Mouse (Mus musculus) embryonic facial prominence, embryonic 10.5 days (tissue): ENCODE results near the gene Gstt2. TPM values are rescaled to one million over a fixed set of nuclear protein-coding genes. Genes with fewer than 3 reads are reported as not detected.

Source experiments
- DNase-seq: peaks from one replicate; pipeline ENCODE4 v3.0.0-alpha.2; 2017; ENCODE audit warnings: low spot score
- H3K27ac ChIP-seq: fragments of 300-500 bp; sonication (generic); replicated peaks from 2 replicates; pipeline ENCODE4 v1.5.1; 2016; ENCODE audit warnings: mild to moderate bottlenecking
- H3K27me3 ChIP-seq: fragments of 300-500 bp; sonication (generic); replicated peaks from 2 replicates; pipeline ENCODE4 v1.6.1; 2016; ENCODE audit warnings: low read depth, mild to moderate bottlenecking; ENCODE audit not compliant: poor library complexity, severe bottlenecking
- H3K36me3 ChIP-seq: fragments of 300-500 bp; sonication (generic); replicated peaks from 2 replicates; pipeline ENCODE4 v1.6.1; 2016; ENCODE audit warnings: mild to moderate bottlenecking, moderate library complexity
- H3K4me1 ChIP-seq: fragments of 300-500 bp; sonication (generic); 2 replicates; pipeline ENCODE4 v1.6.1; 2016
- H3K4me3 ChIP-seq: fragments of 300-500 bp; sonication (generic); 2 replicates; pipeline ENCODE4 v1.5.1; 2016; ENCODE audit warnings: mild to moderate bottlenecking, moderate library complexity
- H3K9me3 ChIP-seq: fragments of 300-500 bp; sonication (generic); 2 replicates; pipeline ENCODE4 v1.6.1; 2016; ENCODE audit warnings: mild to moderate bottlenecking
- WGBS: fragments of 180-500 bp; shearing (Covaris S2); methylation state at CpG from one replicate; pipeline ENCODE4 v1.1.7; 2016; 5-methylcytosine and 5-hydroxymethylcytosine counted together
- polyA plus RNA-seq: library from polyadenylated mRNA; unstranded; fragments of >200 nt; fragmentation: Nextera tagmentation; extraction: Ambion mirVana; gene quantifications from 2 replicates; pipeline ENCODE4 v1.2.1, GENCODE M21; 2016

The Gstt2 gene
- 6.8 and 8.5 TPM in 2 replicates for polyA plus RNA-seq

DNA sequence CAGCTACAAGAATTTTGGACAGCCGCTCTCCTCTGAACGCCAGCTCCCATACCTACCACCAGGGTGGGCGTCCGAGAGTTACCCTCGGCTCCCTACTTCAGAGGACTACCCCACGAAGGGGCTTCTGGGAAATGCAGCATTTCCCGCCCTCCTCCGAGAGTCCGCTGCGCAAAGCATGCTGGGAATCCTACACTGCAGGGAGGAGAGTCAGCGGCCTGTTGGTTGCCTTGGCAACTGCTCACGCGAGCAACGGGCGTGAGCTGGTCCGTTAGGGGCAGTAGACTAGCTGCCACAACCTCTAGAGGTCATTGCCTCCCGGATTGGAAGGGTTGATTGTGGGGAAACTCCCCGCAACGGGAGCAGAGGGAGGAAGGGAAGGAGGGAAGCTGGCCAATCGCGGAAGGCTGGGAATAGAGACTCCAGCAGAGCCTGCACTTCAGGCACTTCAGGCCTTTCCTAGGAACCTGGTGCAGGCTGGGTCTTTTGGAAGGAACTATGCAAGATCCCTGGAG, at the start of gene Gstt2:
Gstt2 (minus strand) TSS at position 177 of the 512 bp plus-strand sequence.
- peaks cover 49% of the 10 kb centered on the region for H3K4me1 ChIP-seq
- WGBS, result under 1% methylated on average over 21 of the region's 21 CpGs
- H3K27ac ChIP-seq, result peak within 1 kb of the TSS; percentile 87
- H3K27me3 ChIP-seq, result peaks cover 25% of the 10 kb centered on the region
- H3K4me3 ChIP-seq, result peak within 1 kb of the TSS; percentile 57
- H3K36me3 ChIP-seq, result no peaks in the 10 kb centered on the region
- H3K9me3 ChIP-seq, result no peaks in the 10 kb centered on the region
- peak; percentile 96 for DNase-seq

DNA sequence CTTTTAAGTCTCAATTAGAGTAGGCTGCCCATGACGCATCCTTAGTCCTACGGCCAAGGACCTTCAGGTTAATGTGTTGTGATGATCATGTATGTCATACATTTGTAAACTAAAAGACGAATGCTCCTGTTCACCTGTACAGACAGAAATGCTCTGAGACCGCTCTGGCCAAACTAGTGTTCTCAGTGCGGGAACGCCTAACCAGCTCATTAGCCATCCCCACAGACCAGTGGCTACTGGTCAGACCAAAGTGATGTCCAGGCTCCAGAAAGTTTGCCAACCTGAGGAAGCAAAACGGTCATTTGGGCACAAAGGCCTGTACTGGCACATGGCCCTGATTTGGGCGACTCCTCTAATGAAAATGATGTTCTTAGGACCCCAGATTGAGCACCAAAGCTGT, 47.5 kb upstream of the Gstt2 start:
- H3K27me3 ChIP-seq, result no peaks in the 10 kb centered on the region
- H3K9me3 ChIP-seq, result no peaks in the 10 kb centered on the region
- no peak for DNase-seq
- H3K27ac ChIP-seq, result no peak overlapping the region
- no peak overlapping the region for H3K4me3 ChIP-seq
- H3K36me3 ChIP-seq, result no peaks in the 10 kb centered on the region
- WGBS, result 94% methylated on average over 8 of the region's 8 CpGs
- H3K4me1 ChIP-seq, result peaks cover 55% of the 10 kb centered on the region

DNA sequence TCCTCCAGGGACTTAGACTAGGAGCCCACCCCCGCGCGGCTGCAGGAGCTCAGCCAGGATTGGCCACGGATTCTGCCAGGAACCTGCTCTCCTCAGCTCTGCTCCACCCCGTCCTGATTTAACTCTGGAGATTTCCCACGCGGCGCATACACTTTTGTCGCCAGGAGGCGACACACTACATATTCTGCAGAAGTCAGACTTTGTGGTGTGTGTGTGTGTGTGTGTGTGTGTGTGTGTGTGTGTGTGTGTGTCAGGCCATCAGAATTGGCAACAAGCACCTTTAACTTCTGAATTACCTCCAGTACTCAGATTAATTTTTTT, 46.0 kb upstream of the Gstt2 start:
- H3K36me3 ChIP-seq, result no peaks in the 10 kb centered on the region
- peak; percentile 83 for DNase-seq
- peak overlapping the region; percentile 38 for H3K4me3 ChIP-seq
- H3K4me1 ChIP-seq, result peaks cover 40% of the 10 kb centered on the region
- no peaks in the 10 kb centered on the region for H3K9me3 ChIP-seq
- H3K27me3 ChIP-seq, result no peaks in the 10 kb centered on the region
- H3K27ac ChIP-seq, result peak overlapping the region; percentile 65
- 3% methylated on average over 10 of the region's 10 CpGs for WGBS

DNA sequence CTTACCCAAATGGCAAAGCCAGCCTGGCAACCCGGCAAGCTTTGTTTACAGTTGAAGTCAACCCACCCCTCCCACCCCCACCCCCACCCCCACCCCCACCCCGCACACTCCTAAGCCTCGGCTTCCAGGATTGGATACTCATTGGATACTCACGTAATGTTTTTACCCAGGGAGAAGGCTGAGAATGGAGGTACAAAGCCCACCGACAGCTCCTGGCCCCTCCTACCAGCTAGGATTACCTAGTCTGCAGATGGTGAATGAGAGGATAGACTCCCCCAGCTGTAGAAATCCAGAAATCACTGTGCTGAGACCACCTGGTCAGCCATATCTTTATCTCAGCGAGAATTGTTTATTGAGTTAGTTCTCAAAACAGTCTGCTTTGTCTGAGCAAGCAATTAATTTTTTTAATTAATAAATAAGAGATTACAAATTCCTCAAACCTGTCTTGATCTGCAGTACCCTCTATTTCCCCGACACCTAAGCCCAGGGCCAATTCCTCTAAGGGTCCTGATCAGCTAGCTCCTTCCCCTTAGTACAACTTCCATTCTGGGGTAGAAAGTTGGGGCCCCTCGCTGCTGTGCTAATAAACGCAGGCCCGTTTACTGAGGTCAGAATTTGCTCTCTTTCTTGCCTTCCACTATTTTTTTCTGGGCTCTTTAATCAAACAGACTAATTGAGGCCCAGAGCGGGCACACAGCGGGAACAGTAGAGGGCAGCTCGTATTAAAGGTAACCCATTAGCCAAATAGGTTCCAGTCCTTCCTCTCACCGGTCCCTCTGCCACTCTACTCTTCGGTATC, 45.4 kb upstream of the Gstt2 start:
- no peaks in the 10 kb centered on the region for H3K27me3 ChIP-seq
- no peaks in the 10 kb centered on the region for H3K9me3 ChIP-seq
- H3K27ac ChIP-seq, result peak overlapping the region; percentile 75
- no peaks in the 10 kb centered on the region for H3K36me3 ChIP-seq
- DNase-seq, result peak; percentile 57
- 4% methylated on average over 15 of the region's 15 CpGs for WGBS
- H3K4me1 ChIP-seq, result peaks cover 37% of the 10 kb centered on the region
- H3K4me3 ChIP-seq, result peak overlapping the region; percentile 38

DNA sequence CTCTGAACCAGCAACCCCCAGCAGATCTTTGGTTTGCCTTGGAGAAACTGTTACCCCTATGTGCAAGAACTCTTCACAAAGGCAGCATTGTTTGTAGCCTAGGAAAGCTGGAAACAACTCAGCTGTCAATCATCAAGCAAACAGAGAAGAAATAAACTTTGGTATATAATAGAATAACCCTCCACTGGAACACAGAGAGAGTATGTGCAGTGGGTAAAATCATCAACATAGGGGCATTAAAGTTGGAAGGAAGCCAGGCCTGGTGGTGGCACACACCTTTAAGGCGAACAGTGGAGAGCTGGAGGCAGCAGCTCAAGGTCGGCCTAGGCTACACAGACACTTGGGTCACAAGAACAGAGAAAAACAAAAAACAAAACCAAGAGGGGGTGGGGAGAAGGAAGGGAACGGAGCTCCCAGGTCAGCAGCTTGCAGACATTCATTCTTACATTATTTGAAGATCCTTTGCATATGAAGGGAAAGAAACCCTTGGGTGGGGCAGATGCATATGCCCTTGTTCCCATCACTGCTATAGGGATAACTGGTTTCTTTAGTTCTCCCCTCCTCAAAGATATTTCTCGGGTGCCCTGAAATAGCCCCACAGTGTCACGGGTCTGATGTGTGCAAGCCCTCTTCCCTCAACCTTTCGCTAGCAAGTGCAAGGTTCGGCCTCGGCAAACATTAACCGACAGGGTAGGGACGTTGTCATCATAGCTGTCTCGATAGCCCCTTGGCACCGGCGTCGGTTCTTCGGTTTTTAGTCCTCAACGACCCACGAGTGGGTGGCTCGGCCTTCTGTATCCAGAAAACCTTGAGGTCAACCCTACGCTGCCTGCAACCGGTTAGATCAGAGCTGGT, 44.6 kb upstream of the Gstt2 start:
- Histone ChIP-seq H3K36me3 (no peaks in the 10 kb centered on the region), H3K4me1 (peaks cover 35% of the 10 kb centered on the region), H3K9me3 (no peaks in the 10 kb centered on the region), H3K27me3 (no peaks in the 10 kb centered on the region), H3K4me3 (peak overlapping the region; percentile 38), H3K27ac (peak overlapping the region; percentile 75)
- no peak for DNase-seq
- 11% methylated on average over 20 of the region's 20 CpGs for WGBS

DNA sequence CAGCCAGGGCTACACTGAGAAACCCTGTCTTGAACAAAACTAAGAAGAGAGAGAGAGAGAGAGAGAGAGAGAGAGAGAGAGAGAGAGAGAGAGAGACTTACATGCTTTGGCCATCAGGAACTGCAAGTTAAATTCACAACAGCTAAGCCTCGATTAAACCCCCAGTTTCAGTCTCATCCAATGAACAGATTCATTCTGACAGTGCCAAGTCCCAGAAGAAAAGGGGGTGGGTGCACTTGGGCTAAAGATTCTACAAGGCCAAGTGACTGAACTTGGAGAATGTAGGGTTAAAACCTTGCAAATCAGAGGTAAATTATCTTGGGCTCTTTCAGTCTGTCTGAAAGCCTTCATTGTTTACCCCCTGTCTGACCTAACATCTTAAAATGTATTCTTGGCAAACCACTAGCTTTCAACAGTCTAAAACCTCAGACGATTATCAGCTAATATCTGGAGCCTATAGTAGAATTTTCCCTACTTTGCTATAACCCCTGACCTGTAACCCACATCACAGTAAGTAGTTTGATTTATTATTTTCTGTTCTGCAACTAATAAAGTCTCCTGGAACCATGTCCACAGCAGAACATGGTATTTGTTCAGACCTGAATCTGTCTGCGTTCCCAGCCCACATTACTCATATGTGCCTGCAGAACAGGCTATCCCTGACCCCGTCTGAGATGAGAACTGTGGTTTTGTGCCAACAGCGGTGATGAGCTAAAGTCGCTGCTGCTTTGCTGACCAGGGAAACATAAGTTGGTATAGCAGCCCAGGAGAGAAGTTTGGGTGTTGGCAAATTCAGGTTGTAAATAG, 43.8 kb upstream of the Gstt2 start:
- WGBS, result 58% methylated on average over 6 of the region's 6 CpGs
- no peak overlapping the region for H3K4me3 ChIP-seq
- H3K27ac ChIP-seq, result peak overlapping the region; percentile 75
- peaks cover 30% of the 10 kb centered on the region for H3K4me1 ChIP-seq
- H3K36me3 ChIP-seq, result no peaks in the 10 kb centered on the region
- no peaks in the 10 kb centered on the region for H3K27me3 ChIP-seq
- no peaks in the 10 kb centered on the region for H3K9me3 ChIP-seq
- no peak for DNase-seq

DNA sequence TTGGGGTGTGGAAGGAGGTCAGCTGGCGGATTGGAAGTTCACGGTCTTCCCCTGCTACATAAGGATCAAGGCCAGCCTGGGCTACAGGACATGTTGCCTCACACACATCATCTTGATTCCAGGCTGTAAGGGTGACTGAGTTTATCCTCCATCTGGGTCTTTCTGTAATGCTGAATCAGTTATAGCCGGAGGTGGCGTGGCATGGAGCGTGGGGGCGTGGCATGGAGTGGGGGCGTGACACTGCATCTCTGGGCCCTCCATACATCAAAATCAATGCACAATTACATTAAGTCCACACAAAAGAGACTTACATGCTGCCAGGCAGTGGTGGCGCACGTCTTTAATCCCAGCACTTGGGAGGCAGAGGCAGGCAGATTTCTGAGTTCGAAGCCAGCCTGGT, 43.1 kb upstream of the Gstt2 start:
- H3K27ac ChIP-seq, result 0 out of 2 replicates have a peak overlapping the region, but pooled peaks have one; percentile 75
- 92% methylated on average over 10 of the region's 10 CpGs for WGBS
- H3K4me3 ChIP-seq, result no peak overlapping the region
- no peak for DNase-seq
- no peaks in the 10 kb centered on the region for H3K36me3 ChIP-seq
- H3K4me1 ChIP-seq, result peaks cover 28% of the 10 kb centered on the region
- no peaks in the 10 kb centered on the region for H3K9me3 ChIP-seq
- H3K27me3 ChIP-seq, result no peaks in the 10 kb centered on the region

DNA sequence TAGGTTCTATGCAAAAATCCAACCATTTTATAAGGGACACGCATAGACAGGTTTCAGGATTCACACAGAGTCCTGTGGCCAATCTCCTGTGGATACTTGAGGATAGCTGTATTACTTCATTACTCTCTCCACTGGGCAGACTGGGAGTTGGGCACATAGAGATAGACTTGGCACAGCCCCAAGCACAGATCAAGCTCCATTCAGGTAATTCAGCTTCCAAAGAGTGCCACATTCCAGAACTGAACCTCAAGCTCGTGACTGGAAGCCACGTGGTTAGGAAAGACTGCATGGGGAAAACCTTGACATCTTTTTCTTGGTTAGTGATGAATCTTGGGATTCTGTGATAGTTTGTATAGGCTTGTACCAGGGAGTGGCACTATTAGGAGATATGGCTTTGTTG, 41.6 kb upstream of the Gstt2 start:
- no peak for DNase-seq
- WGBS, result 90% methylated on average over 3 of the region's 3 CpGs
- no peaks in the 10 kb centered on the region for H3K9me3 ChIP-seq
- H3K4me1 ChIP-seq, result peaks cover 31% of the 10 kb centered on the region
- H3K27me3 ChIP-seq, result no peaks in the 10 kb centered on the region
- no peak overlapping the region for H3K4me3 ChIP-seq
- no peaks in the 10 kb centered on the region for H3K36me3 ChIP-seq
- H3K27ac ChIP-seq, result no peak overlapping the region

DNA sequence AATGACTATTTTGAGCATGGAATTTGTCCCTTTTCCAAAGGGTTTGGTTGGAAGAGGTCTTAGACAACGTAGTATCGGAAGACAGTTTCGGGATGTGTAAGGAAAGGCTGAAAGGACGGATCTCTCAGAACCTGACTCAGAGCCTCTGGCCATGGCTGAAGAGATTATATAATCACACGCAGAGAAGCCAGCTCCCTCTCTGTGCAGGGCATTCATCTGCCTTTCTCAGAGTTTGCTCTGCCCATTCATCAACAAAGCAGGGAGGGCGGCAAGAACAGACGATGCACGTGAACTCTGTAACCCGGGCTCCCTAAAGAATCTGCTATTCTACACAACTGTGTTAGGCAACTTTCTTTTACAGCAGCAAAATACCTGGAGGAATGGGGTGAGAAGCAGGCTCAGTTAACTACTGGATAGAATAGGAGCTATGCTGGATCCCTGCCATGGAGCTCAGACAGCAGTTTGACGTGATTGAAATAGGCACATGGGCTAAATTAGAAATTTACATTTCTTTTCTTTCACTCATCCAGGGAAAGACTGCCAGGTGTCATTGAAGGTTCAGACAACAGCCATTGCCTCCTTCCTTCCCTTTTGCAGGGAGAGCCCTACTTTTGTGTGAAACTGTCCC, 36.4 kb upstream of the Gstt2 start:
- no peaks in the 10 kb centered on the region for H3K36me3 ChIP-seq
- DNase-seq, result no peak
- peak overlapping the region; percentile 88 for H3K27ac ChIP-seq
- no peaks in the 10 kb centered on the region for H3K27me3 ChIP-seq
- WGBS, result 23% methylated on average over 10 of the region's 10 CpGs
- H3K4me3 ChIP-seq, result peak overlapping the region; percentile 54
- H3K9me3 ChIP-seq, result no peaks in the 10 kb centered on the region
- H3K4me1 ChIP-seq, result peaks cover 20% of the 10 kb centered on the region

DNA sequence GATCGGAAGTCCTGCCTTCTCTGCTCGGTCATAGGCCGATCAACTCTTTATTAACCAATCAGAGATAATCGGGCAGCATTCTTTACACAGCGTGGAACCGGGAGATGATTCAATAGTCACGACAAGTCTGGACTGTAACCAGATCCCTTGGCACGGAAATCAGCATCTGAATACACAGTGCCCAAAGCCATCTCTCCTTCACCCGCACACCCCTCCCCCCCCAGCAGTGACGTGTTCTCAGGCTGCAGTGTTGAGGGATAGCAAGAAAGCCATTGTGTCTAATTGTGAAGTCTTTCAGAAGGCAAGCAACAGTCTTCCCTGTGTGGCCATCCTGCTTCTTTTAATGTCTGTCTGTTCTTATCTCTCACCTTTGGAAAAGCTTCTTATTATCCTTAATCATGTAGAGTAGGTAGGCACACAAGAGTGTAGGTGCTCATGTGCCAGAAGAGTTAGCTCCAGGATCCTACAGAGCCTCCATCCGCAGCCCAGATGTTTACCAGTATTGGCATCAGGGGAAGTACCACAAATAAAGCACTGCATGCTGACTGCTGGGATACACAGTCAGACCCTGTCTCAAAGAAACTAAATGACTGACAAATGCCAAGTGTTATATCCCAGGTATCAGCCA, 35.8 kb upstream of the Gstt2 start:
- H3K4me1 ChIP-seq, result peaks cover 20% of the 10 kb centered on the region
- H3K9me3 ChIP-seq, result no peaks in the 10 kb centered on the region
- no peaks in the 10 kb centered on the region for H3K36me3 ChIP-seq
- WGBS, result 2% methylated on average over 11 of the region's 11 CpGs
- H3K27me3 ChIP-seq, result no peaks in the 10 kb centered on the region
- DNase-seq, result peak; percentile 89
- H3K4me3 ChIP-seq, result peak overlapping the region; percentile 54
- H3K27ac ChIP-seq, result peak overlapping the region; percentile 88

DNA sequence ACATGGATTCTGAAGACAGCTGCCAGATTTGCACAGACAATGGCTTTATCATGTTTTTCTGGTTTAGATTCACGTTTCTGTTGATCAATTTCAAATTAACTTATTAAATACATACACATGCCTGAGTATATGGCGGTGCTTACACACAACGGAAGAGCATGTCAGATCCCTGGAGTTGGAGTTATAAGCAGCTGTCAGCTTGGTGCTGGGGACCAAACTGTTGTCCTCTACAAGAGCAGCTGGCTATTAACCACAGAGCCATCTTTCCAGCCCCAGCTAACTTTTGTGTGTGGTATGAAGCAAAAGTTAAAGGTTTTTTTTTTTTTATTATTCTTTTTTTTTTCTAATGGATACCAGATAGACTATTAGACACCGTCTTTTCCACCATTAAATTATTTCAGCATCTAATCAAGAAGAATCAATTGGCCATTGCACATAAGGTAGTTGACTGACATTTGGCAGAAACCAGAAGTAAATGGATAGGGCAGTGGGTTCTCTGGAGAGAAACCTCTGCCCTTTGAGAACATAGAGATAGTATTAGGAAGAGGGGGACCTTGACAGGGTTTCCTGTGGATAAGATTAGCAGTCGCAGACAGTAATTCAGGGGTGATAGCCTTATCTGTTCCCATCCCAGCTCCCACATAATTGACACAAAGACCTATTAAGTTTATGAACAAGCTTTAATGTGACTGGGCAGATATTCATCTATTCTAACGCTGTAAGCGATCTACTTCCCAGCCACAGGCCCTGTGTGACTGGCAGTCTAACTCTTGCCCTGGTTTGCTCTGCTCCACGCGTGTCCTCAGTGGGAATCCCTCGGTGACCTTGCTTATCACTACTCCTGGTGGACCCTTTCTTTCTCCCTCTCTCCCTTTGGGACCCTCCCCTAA, 35.0 kb upstream of the Gstt2 start:
- Histone ChIP-seq H3K27ac (peak overlapping the region; percentile 88), H3K36me3 (no peaks in the 10 kb centered on the region), H3K27me3 (no peaks in the 10 kb centered on the region), H3K4me1 (peaks cover 20% of the 10 kb centered on the region), H3K9me3 (no peaks in the 10 kb centered on the region), H3K4me3 (peak overlapping the region; percentile 54)
- DNase-seq, result no peak
- 37% methylated on average over 10 of the region's 10 CpGs for whole genome bisulfite sequencing
